Mouse (Mus musculus) right cerebral cortex, adult 2 months (tissue): ENCODE measurements around the gene Arhgef17.

Experiments used
- DNase-seq, 2 experiments: peaks; one replicate each; pipeline ENCODE4 v3.0.0; 2021 to 2022; ENCODE audit warnings: low spot score in 2 of 2

Gene Arhgef17

GRCm38 (mm10) chr7:100911791-100912190 is 20.1 kb downstream of the Arhgef17 start:
- DNase-seq: no peak

- DNase-seq: no peak
Measured at GRCm38 (mm10) chr7:100911246-100911770, 20.6 kb downstream of the Arhgef17 start.

- DNase-seq: no peak
Measured at GRCm38 (mm10) chr7:100908567-100908966, 23.3 kb downstream of the Arhgef17 start.

GRCm38 (mm10) chr7:100908061-100908460 is 23.8 kb downstream of the Arhgef17 start:
- no peak for DNase-seq

- peak; percentile 90 for DNase-seq
Measured at GRCm38 (mm10) chr7:100907231-100907630, 24.7 kb downstream of the Arhgef17 start.

GRCm38 (mm10) chr7:100906029-100906789 is 25.7 kb downstream of the Arhgef17 start:
- DNase-seq: no peak

- DNase-seq: no peak
Measured at GRCm38 (mm10) chr7:100905037-100905436, 26.9 kb downstream of the Arhgef17 start.

GRCm38 (mm10) chr7:100904612-100905011 is 27.3 kb downstream of the Arhgef17 start:
- DNase-seq: no peak

- DNase-seq: no peak
Measured at GRCm38 (mm10) chr7:100902451-100903137, 29.3 kb downstream of the Arhgef17 start.

- no peak for DNase-seq
Measured at GRCm38 (mm10) chr7:100897828-100898227, 34.1 kb downstream of the Arhgef17 start.

- no peak for DNase-seq
Measured at GRCm38 (mm10) chr7:100894833-100895226, 37.1 kb downstream of the Arhgef17 start.

- peak; percentile 59 to 70 for DNase-seq
Measured at GRCm38 (mm10) chr7:100894057-100894832, 37.7 kb downstream of the Arhgef17 start.

GRCm38 (mm10) chr7:100893249-100894056 is 38.5 kb downstream of the Arhgef17 start:
- DNase-seq: peak; percentile 54 to 55

GRCm38 (mm10) chr7:100886535-100886934 is 45.4 kb downstream of the Arhgef17 start:
- DNase-seq: peak; percentile 74 to 79

GRCm38 (mm10) chr7:100884460-100884859 is 47.4 kb downstream of the Arhgef17 start:
- no peak for DNase-seq

- DNase-seq: no peak
Measured at GRCm38 (mm10) chr7:100881950-100882349, 50.0 kb downstream of the Arhgef17 start.

GRCm38 (mm10) chr7:100881531-100881930 is 50.4 kb downstream of the Arhgef17 start:
- DNase-seq: no peak

- DNase-seq: peak in 1 of 2 experiments; percentile 52
Measured at GRCm38 (mm10) chr7:100879595-100879994, 52.3 kb downstream of the Arhgef17 start.

GRCm38 (mm10) chr7:100876771-100877170 is 55.1 kb downstream of the Arhgef17 start:
- no peak for DNase-seq

GRCm38 (mm10) chr7:100876293-100876692 is 55.6 kb downstream of the Arhgef17 start:
- DNase-seq: no peak

- DNase-seq: no peak
Measured at GRCm38 (mm10) chr7:100875822-100876221, 56.1 kb downstream of the Arhgef17 start.
